Mouse (Mus musculus) megakaryocyte-erythroid progenitor cell, adult 5-6 weeks (primary cell): Measurements from ENCODE around the gene Zic2. TPM values are rescaled to one million over a fixed set of nuclear protein-coding genes. Genes with fewer than 3 reads are reported as not detected.

Experiments used
- ATAC-seq: replicated peaks from 2 replicates; pipeline ENCODE4 v1.8.0; 2016; ENCODE audit warnings: mild to moderate bottlenecking, inconsistent platforms; ENCODE audit not compliant: severe bottlenecking, poor library complexity, low FRiP score, low TSS enrichment
- total RNA-seq, 2 experiments: library from RNA; stranded (forward) in 1 of 2; stranded (reverse) in 1 of 2; fragments of 200-1000, 215-1000 nt in 1 of 2; fragments of >200 nt in 1 of 2; fragmentation: Nextera tagmentation in 1 of 2; gene quantifications; 2 replicates each; pipeline ENCODE4 v1.2.3; 2014 to 2017

The Zic2 gene
- total RNA-seq, 2 experiments from 2014 or later, result not detected

DNA sequence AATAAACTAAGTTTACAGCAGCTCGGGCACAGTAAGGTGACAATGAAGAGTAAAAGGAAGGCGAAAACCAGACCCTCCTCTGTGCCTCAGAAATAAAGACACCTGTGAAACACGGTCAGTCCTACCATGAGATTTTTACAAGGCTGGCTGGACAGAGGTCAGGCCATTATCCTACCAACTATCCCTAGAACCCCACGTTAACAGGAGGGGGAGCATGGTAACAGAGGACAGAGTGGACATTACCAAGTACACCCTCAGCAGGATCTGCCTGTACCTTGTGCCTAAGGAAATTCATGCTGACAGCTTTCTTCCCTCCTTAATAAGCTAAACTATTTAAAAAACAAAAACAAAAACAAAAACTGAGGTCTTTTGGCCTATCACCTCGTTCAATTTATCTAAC, 15.0 kb upstream of the Zic2 start:
- no peak for ATAC-seq

DNA sequence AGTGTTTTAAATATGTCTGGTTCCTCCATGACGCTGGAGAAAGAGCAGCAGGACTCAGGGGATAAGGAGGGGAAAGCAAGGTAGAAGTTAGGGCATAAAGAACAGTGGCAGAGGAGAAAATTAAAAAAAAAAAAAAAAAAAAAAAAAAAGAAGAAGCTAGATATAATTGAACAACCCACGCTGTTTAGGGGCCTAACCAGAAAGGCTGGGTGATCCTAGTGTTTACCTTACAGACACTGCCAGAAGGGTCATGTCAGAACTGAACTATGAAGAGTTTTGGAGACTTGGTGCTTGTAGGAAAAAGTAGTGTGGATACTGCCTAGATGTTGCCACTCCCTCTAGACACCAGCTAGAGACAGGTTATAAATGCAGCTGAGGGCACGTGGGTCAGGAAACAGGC, 13.7 kb upstream of the Zic2 start:
- no peak for ATAC-seq

DNA sequence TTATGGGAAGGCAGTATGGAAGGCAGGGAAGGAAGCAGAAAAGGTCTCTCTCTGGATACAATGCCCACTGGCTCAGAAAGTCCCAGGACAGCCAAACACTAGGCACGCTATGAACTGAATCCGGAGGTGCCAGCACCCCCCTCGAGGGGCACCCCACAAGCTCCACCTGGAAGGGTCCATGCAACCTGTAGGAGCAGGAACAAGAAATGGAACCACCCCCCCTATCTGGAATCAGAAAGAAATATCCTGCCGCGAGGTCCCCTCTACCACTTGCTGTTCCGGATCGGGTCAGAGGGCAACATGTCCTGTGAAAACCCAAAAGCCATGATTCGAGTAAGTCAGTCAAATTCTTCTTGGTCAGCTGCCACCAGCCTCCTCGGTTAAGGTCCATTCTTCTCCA, 13.3 kb upstream of the Zic2 start:
- no peak for ATAC-seq

DNA sequence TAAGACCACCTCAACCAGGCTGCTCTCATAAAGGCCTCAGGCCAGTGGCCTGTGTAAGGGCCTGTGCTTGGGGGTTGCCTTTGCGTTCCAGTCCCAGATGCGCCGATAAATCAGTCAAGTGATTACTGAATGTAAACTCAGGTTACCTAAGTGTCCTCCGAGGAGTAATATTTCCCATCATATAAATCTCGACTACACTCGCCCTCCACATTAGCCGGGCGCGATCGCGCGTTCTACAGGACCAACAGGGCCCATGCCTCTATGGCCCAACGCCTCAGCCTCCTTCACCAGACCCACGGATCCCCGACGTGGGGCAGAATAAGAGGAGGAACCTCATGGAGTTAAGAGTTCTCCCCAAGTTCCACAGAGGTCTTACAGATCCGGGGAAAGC, 12.6 kb upstream of the Zic2 start:
- ATAC-seq, result no peak

DNA sequence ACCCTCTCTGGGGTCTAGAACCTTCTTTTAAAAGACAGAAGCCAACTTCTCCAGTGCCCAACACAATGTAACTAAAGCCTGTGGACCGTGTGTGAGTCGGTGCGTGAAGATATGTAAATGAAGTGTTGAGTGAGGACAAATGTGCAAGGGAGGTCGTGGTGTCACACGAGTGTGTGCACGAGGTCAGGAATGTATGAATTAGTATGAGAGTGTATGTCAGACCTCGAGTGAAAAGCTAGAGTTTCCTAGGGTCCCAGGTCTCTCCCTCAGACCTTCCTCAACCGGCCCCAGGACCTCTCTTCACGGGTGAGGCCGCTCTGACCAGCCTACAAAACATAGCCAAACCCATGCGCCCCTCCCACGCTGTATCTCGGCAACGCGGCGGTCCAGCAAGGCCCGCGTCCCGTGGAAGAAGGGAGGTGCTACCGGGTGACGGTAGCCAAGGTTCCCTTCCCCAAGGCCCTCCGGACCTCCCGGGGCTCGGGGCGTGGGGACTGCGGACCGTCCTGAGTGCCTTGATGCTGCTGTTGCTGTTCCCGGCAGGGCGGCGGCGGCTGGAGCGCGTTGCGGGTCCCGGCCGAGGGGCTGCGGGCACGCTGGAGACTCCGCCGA, 12.0 kb upstream of the Zic2 start:
- no peak for ATAC-seq

DNA sequence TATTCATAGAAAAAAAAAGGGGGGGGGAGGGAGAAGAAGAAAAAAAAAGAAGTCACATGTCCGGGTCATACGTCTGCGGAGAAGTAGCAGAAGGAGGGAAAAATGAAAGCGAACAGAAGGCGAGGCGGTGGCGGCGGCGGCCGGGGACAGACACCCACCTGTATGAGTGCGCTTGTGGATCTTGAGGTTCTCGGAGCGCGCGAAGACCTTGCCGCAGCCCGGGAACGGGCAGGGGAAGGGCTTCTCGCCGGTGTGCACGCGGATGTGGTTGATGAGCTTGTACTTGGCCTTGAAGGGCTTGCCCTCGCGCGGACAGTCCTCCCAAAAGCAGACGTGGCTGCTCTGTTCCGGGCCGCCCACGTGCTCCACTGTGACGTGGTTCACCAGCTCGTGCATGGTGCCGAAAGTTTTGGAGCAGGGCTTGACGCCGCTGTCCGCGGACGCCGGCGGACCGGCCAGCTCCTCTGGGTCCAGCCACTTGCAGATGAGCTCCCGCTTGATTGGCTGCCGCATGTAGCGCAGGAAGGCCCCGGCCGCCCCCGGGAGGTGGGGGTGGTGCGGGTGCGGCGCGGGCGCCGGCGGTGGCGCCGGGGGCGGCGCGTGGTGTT, 11.4 kb upstream of the Zic2 start:
- peak; percentile 31 for ATAC-seq

DNA sequence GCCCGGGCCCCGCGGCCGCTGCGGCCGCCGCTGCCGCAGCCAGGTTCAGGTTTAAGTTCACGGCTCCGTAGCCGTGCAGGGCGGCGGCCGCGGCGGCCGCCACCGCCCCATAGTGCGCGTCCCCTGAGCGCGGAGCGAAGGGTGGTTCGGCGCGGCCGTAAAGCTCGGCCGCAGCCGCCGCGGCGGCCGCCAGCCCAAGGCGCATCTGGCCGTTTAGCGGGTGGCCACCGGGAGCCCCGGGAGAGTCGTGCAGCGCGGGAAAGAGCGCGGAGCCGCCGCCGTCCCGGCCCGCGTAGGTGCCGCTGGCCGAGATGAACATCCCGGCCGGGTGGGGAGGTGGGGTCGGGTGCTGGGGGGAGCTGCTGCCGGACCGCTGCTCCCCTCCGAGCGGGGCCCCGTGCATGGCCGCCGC, 10.9 kb upstream of the Zic2 start:
- no peak for ATAC-seq

DNA sequence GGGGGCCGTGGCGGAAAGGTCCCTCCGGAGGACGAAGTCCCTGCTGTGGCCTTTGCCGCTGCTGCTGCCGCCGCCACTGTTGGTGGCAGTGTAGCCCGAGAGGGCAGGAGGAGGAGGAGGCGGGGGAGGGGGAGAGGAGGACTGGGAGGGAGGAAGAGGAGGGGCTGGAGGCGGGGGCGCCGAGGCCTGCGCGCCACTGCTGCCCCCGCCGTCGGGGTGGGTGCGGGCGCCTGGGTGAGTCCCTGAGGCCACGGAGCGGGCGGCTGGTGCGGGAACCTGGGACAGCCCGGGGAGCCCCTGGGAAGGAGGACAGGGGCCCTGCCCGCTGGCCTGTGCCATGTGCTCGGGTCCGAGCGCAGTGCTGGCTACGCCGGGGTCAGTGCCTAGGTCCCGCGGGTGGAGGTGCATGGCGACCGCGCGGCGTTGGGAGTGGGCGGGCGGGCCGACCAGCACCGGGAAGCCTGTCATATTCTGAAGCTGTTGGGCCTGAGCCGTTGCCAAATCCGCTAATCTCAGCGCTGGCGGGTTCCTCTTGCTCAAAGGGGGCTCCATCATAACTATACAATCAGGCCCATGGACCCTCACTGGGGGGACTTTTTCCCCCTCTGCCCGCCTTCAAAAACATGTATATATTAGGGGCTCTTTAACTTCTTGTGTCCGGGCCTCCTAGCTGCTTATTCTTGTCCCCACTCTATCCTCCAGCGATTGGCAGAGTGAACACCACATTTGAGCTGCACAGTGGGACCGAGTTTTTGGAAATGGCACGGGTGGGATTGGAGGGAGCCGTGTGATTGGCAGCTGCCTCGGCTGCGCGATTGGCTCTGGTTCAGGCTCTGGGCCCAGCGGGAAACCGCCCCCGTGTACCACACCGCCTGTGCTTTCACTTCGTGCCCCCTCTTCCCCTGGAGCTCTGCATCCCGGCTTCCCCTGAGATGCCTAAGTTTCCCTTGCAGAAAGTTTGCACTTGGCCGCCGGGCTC, 10.2 kb upstream of the Zic2 start, which contains the start of gene Zic5:
Gene Zic5, minus strand, starts transcription at position 915 of the 979 bp plus-strand sequence.
- ATAC-seq, result no peak

DNA sequence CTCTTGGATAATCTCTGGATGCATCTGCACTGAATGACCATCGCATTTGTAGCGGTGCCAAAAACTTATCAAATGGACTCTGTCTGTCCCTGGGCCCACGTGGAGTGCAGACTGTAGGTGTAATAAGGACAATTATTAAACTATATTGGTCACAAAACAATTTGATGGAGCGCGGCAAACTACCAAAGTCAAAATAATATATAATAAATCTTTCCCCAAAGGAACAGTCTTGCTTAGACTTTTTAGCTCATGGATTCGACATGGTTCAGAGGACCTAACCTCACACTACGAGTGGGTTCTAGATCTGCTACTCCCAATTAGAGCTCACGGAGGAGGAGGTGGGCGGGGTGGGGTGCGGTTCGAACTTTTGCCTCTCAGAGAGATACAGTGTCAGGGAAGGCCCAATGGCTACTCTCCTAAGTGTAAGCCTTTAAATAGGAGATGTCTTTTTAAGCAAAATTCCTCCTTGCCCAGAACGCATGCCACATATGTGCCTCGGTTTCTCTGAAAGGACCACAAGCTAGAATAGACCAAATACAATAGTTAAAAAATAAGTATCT, 9.2 kb upstream of the Zic2 start:
- ATAC-seq, result no peak

DNA sequence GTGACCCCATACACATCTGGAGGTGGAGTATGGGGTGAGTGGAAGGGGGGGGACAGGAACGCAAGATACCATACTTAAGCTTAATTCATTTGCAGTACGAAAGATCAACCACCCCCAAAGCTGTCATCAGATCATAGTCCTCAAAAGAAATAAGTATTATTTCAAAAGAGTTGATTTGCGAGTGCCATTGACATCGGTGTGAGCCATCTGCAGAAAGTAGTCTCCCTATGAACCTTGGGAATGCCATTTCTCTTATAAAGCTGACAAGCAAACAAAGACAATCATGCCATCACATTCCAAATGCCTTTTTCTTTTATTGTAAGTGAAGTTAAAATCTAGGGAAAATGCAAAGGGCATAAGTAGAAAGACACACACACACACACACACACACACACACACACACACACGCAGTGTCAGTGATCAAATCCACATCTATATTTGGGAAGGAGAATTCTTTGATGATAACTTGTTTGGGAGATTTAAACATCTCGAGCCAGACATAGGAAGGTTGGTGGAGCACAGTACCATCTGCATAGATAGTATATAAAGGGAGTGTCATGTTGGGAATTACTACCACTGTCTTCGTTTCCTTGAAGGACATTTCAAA, 8.4 kb upstream of the Zic2 start:
- ATAC-seq, result no peak

DNA sequence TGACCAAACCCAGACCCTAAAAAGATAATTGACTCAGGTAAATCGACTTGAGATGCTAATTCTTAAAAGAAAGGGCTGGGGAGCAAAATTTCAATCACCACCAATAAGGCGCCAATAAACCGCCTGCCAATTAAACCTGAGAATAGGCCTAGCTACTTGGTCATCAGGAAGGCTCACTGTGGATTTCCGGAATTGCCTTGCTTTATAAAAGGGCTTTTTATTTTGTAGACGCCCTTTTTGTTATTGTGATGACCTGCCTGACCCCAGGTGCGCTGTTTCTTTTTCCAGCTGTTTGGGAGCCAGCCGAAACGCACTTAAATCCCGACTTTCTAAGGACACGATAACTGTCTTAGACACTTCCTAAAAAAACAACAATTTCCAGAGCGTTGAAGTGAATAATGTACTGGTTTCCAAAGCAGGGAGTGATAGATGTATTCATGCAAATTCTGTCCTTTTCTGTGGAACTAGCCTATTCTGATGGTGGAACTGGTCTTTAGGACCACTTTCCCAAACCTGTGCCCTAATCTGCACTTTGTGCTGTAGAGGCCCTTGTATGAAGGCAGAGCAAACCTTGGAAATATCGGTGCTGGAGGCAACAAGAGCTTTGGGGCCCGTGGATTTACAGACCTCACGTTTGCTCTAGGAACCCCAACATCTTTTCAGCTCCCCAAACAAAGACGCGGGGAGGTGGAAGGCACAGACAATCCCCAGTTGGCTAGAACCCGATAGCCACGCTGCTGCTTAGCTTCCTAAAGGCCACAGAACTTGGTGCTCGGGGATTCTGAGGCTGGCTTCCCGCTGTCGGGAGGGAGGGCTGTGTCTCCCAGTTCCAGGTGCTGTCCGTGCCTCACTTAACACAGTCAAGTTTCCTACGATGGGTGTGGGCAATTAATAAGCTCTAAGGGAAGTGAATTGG, 7.1 kb upstream of the Zic2 start:
- ATAC-seq, result no peak

DNA sequence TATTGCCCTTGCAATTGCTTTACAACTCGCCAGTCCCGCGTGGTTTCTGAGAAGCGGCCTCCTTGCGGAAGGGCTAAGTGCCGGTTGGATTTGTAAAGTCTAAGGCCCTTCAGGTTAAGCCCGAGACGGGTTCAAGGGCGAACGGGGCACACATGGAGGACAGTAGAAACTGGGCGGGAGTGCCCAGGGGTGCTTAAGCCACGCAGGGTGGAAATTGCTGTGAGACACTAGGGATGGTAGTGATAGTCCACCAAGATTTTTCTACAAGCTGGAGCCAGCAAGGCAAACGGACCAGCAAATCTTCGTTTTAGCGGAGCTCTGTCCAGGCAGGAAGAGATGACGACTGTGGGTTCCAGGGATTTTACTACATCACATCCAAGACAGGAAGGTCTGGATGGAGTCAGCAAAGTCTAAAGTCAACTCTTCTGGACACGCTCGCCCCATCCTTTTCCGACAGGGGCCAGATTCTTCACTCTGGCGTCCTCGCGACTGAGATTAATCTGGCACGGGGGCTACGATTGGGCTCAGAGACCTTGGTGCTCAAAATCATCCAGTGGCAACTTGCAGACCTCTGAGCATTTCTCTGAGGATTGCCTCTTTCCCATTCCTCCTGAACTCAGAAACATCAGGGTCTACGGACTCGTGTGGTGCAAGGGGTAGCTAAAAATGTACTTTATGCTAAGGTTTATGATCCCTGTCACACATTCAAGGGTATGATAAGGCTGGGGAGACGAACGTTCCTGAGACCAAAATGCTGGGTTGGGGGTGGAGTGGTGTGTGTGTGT, 6.1 kb upstream of the Zic2 start:
- no peak for ATAC-seq

DNA sequence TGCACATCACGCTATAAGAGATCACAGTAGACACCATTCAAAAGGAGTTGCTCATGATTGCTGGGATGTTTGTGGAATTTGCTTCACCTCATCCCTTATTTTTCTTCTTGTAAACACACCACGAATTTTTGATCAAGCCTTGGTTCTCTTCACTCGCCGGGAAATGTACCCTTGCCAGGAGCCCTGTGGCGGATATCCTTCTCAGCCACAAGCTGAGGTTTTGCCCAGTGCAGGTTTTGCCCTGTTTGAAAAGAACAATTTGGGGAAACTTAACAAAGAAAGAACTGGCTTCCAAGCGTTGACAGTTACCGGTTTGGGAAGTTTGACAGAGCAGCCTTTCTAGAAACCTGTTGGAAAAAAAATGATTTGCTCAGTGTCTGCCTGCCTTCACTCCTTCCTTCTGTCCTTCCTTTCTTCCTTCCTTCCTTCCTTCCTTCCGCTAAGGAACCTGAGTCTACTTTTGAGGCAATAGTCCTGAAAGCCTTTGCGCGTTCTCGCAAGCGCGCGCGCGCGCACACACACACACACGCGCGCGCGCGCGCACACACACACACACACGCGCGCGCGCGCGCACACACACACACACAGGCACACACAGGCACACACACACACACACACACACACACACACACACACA, 3.7 kb upstream of the Zic2 start:
- ATAC-seq, result no peak

DNA sequence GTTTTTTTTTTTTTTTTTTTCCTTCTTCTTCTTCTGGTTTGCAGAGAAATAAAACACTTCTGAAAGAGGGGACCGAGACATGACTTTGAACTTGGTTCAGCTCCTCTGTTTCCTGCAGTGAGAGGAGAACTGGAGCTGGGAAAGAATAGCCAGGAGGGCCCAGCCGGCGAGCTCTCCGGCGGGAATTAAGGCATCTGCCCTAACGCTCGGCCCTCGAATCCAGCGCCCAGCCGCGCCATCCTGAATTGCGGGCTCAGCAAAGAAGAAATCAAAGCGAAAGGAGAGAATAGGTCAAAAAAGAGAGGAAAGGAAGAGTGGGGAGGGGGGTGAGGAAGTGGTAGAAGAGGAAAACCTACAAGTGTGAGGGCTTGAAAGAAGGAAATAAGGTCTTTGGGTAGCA, 3.1 kb upstream of the Zic2 start:
- ATAC-seq, result no peak

DNA sequence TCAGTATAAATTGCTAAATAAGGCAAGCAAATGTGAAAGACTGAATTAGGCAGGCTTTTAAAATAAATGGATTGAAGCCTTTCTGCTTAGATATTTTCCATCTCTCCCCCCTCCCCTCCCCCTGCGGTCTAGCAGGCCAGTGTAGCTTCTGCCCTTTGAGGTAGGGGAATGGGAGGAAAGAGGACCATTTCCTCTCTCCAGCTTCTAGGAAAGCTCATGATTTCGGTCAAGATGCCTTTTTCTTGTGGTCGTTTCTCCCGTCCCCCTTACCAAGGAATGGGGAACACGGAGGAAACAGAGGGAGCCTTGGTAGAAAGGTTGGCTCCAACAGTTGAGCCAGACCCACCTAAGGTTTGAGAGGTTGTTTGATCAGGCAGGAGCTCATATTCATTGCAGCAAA, 2.6 kb upstream of the Zic2 start:
- ATAC-seq, result no peak

DNA sequence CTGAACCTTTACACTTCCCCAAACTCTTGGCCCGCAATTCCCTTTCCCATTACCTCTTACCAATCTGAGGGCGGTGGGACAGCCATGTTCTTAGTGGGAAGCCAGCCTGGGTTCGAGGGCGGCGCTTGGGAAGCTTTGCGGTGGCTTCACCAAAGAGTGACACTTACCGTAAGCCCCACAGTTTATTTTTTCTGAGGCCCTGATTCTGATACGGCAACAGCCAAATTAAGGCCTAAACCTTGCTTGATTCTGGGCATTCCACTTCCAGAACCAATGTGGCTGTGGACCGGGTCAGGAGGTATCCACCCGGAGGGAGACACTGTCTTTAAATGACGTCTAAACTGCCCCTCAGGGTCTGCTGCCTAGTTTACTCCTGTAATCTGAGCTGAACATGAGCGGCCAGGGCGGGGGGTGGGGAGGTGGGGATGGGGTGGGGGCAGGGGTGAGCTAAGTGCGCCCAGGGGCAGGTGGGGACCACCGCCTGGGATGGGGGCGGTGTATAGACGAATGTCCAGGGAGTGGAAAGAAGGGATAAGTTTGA, 2.0 kb upstream of the Zic2 start:
- no peak for ATAC-seq
